Mouse (Mus musculus) B cell, adult 2 months (primary cell): ENCODE results near the gene Park7.
"Not testable (repeated sequence)": the region's sequence is repeated elsewhere in the genome, so short reads cannot be mapped to it uniquely, and the experiment has no call there.

ENCODE experiments used
- DNase-seq, 2 experiments: peaks; one replicate each; pipeline ENCODE4 v3.0.0; 2022

Park7 gene

DNA sequence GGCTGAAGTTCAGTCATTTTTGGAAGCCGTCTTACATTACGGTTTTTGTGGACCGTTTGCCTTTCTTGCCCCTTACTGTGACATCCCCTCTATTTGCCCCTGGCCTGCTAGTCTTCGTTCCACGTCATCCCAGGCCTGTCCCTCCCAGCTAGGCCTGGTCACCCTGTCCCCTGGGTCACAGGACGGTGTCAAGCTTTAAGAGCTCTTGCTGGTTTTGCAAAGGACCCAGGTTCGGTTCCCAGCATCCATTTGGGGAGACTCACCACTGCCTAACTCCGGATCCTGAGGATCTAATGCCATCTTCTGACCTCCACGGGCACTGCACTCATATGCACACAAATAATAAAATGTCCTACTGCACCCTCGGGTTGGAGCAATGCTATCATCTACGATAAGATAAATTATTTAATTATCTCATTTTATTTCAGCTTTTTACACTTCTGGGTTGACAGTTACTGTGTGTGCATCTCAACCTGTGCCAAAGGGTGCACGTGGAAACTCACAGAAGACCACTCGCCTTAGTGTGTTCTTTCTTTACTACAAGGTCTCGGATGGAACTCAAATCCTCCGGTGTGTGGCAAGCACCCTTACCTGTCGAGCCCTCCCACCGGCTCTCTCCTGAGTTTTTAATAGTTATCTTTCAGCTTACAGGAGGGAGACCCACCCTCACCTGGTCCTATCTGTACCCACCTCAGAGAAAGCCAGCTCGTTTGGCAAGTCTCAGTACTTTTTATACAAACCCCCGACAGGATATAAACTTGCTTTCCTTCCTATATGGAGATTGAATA is 3.9 kb downstream of the Park7 start:
- no peak for DNase-seq

DNA sequence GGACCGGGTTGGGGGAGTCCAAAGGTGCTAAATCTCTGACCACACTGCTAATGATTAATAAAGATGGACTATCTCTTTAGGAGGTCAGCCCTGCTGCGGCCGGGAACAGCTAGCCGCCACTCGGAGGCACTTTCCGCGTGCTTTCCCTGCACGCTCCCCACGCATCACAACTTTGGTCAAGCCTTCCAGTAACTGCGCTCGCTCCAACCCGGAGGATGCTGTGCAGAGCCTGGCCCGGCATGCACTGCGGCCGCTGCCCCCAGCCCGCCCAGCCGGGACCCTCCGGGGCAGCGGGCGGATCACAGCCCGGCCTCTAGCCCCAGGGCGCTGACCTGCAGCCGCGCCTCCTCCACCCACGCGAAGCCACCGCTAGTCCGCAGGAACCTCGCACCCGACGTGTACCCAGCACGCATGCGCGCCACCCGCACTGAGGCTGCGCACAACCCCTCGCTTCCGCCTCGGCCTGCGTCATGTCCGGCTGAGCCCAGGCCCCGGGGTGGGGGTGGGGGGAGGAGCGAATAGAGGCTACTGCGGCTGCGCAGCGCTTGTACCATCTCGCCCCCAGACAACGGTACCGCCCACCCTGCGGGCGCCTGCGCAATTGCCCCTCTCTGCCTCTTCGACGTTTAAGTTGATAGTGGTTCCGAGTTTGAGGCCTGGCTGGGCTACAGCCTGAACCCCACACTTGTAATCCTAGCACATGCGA is 4.6 kb downstream of the Park7 start:
- peak; percentile 99 for DNase-seq

DNA sequence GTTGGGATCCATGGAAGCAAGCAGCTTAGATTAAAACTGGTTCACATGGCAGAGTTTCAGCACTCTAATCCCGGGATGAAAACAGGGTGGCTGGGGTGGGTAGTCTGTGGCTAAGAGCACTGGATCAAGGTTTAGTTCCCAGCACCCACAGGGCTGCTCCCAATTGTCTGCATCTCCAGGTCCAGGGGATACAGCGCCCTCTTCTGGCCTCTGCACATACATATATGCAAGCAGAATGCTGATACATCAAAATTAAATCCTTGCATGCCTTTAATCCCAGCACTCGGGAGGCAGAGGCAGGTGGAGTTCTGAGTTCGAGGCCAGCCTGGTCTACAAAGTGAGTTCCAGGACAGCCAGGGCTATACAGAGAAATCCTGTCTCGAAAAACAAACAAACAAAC is 5.7 kb downstream of the Park7 start:
- DNase-seq = peak; percentile 34 to 41

DNA sequence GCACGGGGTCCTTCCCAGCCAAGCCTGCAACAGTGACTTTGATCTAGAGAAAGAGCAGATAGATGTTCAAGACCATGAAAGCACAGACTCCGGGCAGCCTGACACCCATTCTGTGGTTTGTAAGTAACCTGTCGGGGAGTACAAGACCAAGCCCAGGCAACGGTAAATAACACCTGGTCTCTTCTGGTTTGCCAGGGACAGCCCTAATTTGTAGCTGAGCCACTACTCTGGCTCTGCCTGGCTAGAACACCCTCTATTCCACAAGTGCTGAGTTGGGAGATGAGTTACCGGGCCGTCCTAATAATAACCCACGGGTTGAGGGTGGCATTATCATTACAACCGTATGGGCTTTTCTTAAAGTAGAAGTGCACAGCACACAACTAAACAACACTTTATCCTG is 7.1 kb downstream of the Park7 start:
- no peak for DNase-seq

DNA sequence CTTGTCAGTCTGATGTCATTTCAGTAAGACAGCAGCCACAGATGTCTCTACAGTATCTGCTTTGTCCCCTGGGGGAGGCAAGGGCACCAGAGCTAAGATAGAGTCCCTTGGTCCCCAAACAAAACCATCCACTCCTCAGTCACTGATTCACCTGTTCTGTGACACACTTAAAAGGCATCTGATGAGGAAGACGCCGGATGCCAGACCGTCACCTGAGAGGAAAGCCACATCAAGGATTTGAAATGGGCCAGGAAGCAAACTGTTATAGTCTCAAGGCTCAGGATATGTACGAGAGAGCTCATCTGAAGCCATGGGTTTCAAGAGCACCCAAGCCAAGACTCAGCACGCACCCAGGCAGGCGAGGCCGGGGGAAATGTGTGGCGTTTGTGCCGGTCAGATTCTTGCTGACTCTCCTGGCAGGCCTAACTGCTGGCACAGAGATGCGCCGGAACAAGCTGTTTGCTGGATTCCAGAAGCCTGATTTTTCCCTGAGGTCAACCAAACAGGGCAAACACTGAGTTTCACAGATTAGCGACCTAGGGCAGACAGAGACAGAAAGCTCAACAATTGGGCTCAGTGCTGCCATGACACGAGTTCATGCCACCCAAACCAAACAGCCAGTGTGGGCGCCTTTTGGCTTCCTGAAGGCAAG is 11.0 kb downstream of the Park7 start:
- no peak for DNase-seq

DNA sequence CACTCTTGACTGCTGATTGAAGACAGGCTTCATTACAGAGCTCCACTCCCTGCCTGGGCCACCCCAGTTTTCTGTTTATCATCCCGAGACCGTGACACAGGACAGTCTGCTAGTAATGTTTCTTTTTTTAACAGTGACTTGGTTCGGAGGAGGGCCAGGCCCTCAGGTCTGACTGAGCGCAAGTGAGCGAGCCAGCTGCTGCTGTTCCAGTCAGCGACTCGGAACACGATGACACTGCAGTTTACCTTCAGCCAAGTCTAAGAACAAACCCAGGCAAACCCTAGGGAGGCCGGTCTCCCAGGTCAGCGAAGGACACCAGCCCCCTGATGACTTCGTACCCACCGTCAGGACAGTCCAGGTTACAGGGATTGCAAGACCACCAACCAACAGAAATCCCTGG is 12.2 kb downstream of the Park7 start:
- no peak for DNase-seq

DNA sequence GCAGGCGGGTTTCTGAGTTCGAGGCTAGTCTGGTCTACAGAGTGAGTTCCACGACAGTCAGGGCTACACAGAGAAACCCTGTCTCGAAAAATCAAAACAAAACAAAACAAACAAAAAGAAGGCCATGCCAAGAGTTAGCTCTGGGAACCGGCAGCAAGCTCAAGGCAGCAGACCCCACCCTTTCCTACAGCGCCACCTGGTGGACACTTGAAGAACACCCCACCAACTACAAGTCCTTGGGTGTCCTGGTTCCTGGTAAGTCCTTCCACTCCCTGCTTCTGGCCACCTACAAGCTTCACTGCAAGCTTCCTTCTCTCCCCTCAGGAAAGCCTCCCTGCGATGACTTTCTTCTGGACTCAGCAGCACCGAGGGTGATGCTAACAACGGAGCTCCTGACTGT is 12.6 kb downstream of the Park7 start:
- peak; percentile 86 for DNase-seq

DNA sequence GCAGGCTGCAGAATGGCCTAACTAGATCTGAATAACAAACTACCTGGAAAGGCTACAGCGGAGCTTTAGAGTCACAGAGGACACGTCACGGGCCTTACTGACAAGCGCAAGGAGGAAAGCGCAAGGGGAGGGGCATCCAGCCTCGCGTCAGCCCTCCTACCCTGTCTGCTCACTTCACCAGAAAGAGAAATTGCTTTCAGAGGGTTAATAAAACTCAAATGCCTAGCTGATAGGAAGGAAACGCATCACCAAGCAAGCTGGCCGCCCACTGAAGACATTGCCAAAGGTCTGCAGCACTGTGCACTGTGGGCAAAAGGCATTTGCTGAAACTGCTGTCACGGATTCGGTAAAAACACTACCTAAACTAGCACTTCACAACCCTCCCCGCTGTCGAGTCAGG is 13.8 kb downstream of the Park7 start:
- DNase-seq = no peak

DNA sequence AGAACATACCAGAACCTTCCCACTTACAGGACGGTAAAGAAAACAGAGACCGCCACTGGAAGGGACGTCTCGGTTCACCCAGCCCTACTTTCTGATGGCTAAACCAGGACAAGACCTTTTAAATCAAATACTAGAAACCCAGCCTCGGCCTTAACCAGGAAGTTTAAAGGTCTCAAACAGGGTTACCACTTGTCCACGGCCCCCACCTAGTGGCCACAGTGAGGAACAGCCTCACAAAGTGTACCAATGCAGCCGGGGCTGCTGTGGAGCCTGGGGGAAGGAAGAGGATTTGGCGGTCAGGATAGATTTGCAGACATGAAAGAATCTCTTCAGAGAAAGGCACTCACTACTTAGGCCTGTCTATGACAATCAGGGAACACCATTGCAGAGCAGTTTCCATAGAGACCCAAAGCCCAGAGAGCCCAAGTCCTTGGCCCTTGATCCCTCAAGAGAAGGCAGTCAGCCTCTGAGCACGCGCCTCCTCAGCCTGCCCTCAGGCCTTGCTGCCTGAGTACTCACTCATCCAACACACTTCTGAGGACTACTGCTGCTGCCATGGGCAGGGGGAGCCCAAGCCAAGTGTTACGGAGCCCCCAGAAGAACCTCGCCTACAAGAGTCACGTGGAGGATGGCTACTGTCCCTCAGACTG is 15.4 kb downstream of the Park7 start:
- peak; percentile 84 for DNase-seq

DNA sequence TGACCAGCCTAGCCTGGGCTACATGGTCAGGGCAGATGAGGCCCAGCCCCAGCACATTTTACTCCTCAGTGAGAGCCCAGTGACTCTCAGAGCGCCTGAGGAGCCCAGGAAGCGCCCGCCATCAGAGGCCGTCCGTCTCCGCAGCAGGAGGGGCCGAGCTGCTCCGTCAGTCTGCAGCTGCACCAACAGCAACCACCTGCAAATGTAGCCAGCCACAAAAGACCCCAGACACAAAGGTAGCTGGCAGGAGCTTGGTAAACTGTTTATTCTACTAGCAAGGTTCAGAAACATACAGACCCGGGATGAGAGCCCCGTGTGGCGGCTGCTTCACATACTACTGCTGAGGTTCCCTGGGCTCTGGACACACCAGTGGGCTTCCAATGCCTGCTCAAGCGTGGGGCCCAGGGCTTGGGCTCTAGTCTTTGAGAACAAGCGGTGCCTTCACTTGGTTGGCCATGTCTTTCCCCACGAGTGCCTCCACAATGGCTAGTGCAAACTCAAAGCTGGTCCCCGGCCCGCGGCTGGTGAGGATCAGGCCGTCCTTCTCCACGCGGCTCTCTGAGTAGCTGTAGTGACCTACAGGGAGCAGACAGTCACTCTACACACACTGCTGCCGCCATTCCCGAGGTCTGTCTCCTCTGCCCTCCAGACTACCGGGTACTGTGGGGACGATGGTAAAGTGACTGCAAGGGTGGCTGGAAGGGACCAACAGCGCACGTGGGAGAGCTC is 17.2 kb downstream of the Park7 start:
- no peak for DNase-seq

DNA sequence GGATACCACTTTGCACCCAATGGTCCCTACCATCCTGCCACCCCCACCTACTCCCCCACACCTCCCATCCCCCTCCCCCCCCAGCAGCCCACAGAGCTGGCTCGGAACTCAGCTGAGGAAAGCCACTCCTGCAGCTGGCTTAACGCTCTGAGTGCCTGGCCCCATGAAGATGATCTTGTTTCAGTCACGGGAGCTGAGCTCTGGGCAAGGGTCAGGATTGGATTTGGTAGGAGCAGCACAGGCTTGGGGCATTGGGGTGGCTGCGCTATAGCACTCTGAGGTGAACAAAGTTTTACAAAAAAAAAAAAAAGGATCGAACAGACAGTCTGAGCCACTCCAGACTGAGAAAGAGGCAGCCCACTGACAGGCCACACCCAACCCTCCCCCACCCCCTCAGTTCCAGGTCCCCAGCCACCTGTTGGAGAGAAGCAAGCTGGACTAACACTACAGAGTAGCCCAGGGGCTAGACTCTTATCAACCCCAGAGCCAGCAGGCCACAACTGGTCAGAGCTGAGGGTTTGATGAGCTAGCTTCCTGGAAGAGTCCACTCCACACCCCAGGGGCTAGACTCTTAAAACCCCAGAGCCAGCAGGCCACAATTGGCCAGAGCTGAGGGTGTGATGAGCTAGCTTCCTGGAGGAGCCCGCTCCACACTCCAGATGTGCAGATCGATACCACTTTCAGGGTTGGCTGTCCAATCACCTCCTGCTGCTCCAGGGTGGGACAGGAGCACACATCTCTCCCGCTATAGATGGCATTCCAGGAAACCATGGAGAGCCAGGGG is 19.3 kb downstream of the Park7 start:
- no peak for DNase-seq

DNA sequence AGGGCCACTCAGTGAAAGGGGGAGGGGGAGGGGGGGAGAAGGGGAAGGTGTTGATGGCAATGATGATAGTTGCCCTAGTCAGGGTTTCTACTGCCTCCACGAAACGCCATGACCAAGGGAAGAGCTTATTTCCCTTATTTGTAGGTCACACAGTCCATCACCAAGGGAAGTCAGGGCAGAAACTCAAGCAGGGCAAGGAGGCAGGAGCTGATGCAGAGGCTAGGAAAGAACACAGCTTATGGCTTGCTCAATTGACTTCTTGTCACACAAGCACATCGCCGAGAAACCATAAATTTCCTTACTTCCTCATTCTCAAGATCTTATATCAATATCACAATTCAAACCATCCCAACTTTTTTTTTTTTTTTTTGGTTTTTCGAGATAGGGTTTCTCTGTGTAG is 22.9 kb downstream of the Park7 start:
- no peak for DNase-seq

DNA sequence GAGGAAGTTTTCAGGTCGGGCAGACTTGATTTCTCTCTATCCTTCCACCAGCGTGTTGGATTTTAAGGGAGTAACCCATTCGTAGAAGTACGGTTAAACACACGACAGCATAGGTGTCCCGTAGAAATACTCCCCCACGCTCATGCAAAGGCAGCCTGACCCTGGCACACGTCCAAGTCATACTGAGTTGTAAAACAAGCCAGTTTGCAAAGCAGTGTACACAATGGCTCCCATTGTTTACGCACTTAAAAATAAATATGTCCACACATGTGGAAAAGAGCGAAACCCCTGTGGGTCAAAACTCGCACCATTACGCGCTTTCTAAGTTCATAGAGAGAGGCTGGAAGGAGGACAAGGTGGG is 24.3 kb downstream of the Park7 start:
- no peak for DNase-seq

DNA sequence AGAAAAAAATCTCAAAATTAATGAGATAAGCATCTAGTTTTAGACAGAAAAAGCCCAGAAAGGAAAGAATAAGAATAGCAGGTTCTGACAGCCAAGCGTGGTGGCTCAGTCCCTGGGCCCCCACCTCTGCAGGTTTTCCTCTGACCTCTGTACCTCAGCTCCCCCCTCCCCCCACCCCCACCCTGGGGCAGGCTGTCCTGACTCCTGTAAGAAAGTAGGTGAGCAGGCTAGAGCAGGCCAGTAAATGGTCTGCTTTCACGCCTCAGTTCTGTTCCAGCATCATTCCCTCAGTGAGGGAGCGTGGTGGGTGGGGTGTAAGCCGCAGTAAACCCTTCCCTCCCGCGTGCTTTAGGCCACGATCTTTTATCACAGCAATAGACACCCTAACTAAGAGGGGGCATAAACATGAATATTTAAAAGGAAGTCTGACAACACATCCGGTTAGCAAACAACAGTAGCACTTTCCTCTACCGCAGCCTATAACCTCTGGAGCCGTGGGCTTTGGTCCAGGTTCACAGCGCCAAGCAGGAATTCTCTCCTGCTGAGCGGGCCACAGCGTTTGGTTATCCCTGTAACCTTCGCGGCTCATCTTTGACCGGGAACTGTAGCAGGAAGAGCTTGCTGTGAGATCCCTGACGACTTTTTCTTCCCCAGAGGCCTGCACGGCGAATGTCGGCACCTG is 24.8 kb downstream of the Park7 start:
- DNase-seq = no peak

DNA sequence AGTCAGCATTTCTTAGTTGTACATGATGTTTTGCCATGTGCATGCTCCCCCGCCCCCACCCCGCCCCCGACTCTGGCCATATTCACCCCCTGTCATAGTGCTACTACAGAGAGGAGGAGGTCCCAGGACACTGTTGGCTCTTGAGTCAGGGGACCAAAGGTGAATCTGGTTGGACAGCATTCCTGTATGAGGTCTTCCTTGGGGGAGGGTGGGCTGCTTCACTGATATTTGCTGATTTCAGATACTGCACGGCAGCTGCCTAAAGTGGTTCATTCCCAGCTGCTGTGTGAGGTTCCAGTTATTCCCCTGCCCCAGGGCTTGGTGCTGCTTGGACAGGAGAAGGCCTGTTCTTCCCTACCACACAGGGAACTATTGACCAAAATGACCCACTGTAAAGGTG is 25.7 kb downstream of the Park7 start:
- no peak for DNase-seq

DNA sequence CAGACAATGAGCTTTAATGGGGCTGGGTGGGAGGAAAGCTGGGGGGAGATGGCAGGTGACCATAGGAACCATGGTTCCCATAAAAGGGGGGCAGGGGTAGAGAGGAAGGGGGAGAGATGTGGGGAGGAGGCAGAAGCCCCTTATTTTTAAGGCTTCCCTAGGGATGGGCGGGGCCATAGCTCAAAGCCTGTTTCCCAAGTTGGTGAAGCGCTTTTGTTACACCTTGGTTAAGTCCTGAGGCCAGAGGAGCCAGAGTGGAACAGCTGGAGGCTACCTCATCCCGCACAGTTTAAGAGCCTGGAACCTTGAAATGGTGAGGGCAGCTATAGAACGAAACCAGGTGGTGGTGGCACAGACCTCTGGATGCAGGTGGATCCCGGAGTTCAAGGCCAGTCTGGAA is 26.3 kb downstream of the Park7 start:
- DNase-seq = no peak

DNA sequence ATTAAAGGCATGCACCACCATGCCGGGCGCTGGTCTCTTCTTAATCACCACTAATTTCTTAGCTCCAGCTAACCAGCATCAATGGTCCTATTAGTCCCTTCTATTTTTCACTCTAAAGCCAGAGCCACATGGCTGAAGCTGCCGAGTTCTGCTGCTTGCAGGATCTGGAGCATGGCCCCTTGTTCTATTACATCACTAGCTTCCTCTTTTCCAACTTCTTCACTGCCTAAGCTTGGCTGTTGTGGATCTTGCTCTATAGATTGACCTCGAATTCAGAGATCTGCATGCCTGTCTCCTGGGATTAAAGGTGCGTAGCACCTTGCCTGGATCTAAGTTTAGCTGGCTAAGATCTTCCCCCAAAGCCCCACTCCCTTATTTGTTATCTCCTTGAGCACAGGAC is 31.6 kb downstream of the Park7 start:
- DNase-seq = no peak

DNA sequence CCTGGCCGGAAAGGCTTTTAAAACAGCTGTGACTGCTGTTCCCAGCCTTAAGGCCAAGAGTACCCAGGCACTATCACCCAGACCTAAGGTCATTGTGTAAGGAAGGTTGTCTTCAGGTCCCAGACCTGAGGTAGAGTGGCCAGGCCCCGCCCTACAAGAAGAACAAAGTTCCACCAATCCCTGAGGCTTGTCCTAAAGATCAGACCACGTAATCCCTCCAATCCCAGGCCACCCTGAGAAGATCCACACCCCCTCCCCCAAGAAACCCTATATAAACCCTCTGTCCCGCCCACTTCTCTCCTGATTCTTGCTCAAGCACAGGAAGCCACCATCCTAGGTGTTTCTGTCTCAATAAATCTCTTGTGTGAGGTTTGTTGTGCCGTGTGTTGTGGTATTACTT is 33.9 kb downstream of the Park7 start:
- DNase-seq = no peak

DNA sequence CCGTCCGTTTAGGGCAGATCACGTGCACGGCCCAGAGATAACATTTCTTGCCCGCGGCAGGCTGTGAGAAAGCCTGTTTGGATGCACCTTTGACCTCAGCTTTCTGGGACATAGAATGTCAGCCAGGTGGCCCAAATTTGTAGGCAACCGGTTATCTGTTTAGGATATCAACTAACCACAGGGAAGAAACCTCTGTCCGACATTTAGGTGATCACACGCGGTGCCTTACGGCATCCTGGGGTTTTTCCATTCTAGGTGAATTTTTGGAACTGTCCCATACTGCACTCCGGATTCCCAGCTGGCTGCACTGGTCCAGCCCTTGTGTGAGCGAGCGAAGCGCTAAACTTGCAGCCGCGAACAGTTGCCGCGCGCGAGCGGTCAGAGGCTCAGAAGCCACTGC is 34.6 kb downstream of the Park7 start:
- DNase-seq = no peak

DNA sequence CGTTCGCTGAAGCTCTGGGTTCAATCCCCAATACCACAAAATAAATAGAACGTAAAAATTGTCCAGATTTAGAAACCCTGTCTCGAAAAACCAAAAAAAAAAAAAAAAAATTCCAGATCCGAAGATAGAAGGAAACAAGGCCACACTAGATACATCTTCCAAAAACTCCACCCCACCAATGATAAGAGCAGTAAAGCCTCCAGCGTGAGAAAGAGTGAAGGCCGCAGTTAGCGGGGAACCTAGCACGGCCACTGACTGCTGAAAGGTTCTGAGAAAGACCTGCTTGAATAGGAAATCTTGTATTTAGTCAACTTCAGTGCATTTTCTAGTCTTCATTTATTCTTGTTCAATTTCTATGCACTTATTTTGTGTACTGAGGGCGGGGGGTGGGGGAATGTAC is 38.8 kb downstream of the Park7 start:
- no peak for DNase-seq

DNA sequence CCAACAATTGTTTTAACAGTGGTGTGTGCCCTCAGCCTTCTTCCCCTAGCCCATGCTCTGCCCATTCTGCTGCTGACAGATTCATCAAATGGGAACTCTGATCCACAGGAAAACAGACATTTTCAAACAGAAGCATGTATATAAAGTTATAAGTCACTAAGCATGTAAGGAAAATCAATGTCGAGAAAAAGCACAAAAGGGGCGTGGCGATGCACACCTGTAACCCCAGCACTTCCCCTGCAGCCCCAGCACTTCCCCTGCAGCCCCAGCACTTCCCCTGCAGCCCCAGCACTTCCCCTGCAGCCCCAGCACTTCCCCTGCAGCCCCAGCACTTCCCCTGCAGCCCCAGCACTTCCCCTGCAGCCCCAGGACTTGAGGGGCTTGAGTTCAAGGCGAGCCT is 39.8 kb downstream of the Park7 start:
- DNase-seq = not testable (repeated sequence)

DNA sequence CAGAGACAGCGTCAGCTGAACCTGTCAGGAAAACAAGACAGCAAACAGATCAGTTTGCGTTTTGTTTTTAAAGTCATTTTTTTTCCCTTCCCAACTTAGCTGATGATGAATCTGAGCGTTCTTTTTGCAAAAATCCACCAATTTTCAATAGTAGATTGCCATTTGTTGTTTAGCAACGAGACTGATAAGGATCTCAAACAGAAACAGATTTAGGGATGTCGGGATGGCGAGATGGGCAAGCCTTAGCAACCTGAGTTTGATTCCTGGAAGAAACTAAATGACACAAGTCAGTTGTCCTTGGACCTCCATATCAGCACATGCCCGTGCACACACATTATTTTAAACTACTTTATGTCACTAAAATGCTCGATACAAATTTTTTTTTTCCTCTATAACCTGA is 41.6 kb downstream of the Park7 start:
- DNase-seq = no peak
